Mouse (Mus musculus) kidney, adult 2 months (tissue): ENCODE results near the gene Gm17402. TPM values are rescaled to one million over a fixed set of nuclear protein-coding genes. Genes with fewer than 3 reads are reported as not detected.

Experiments used
- DNase-seq: peaks from one replicate; pipeline ENCODE4 v3.0.0; 2021
- H3K27ac ChIP-seq: fragments of 200-500 bp; 2 replicates; pipeline ENCODE4 v1.5.1; 2012; ENCODE audit warnings: low read depth, low read length, control low read depth, inconsistent platforms; ENCODE audit not compliant: insufficient read depth
- H3K27me3 ChIP-seq: fragments of 200-500 bp; replicated peaks from 2 replicates; pipeline ENCODE4 v1.6.1; 2012; ENCODE audit warnings: mild to moderate bottlenecking, moderate library complexity, low read length, inconsistent platforms; ENCODE audit not compliant: control insufficient read depth, insufficient read depth
- H3K36me3 ChIP-seq: fragments of 200-500 bp; 2 replicates; pipeline ENCODE4 v1.6.1; 2012; ENCODE audit warnings: mild to moderate bottlenecking, moderate library complexity, low read length, inconsistent platforms; ENCODE audit not compliant: control insufficient read depth, insufficient read depth
- H3K4me1 ChIP-seq: fragments of 200-500 bp; 2 replicates; pipeline ENCODE4 v1.6.1; 2011; ENCODE audit warnings: low read length; ENCODE audit not compliant: control insufficient read depth, insufficient read depth
- H3K4me3 ChIP-seq: fragments of 200-500 bp; 2 replicates; pipeline ENCODE4 v1.5.1; 2011; ENCODE audit warnings: mild to moderate bottlenecking, low read depth, low read length, control low read depth; ENCODE audit not compliant: insufficient read depth
- CTCF ChIP-seq: fragments of 200-500 bp; conservative IDR thresholded peaks from 2 replicates; pipeline ENCODE4 v1.5.1; 2011; ENCODE audit warnings: low read depth, mild to moderate bottlenecking, control low read depth, low read length, moderate library complexity, mixed read lengths; ENCODE audit not compliant: insufficient read depth, insufficient read length
- POLR2A ChIP-seq: fragments of 200-500 bp; IDR thresholded peaks from one replicate; pipeline ENCODE4 v1.6.1; 2011; ENCODE audit warnings: low read depth, low read length, control low read depth
- WGBS: fragments of 180-500 bp; shearing (Covaris S2); methylation state at CpG from one replicate; pipeline ENCODE4 v1.1.7; 2018; 5-methylcytosine and 5-hydroxymethylcytosine counted together
- polyA plus RNA-seq: library from polyadenylated mRNA; depleted of rRNA; stranded (reverse); fragments of >200 nt; gene quantifications from 2 replicates; pipeline ENCODE4 v1.2.3, GENCODE M21; 2012; rRNA removed

The Gm17402 gene
- not detected in 2 replicates for polyA plus RNA-seq

DNA sequence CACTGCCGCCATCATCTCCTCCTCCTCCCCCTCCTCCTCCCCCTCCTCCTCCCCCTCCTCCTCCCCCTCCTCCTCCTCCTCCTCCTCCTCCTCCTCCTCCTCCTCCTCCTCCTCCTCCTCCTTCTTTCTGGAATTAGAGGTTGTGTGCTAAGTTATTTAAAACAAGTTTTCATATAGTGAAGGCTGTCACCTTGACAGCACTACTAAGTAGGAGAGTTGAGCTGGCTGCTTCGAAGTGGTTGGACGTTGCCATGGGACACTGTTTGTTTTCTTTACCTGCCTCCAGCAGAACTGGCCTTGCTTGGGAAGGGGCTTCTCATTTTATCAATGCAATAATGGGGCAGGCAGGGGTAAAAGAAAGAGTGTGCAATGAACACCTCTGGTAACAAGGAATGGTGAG lies at the start of gene Gm17402:
Gm17402 (minus strand) TSS at position 101 of the 400 bp plus-strand sequence.
- no peaks in the 10 kb centered on the region for H3K27me3 ChIP-seq
- H3K4me1 ChIP-seq: no peaks in the 10 kb centered on the region
- H3K36me3 ChIP-seq: no peaks in the 10 kb centered on the region
- DNase-seq: no peak
- no peak for TF ChIP-seq CTCF
- no peak for TF ChIP-seq POLR2A
- no peak within 1 kb of the TSS for H3K27ac ChIP-seq
- H3K4me3 ChIP-seq: peak within 1 kb of the TSS; percentile 40; the same call in 1 of the 2 replicates
- 40% methylated on average over 3 of the region's 3 CpGs for WGBS

DNA sequence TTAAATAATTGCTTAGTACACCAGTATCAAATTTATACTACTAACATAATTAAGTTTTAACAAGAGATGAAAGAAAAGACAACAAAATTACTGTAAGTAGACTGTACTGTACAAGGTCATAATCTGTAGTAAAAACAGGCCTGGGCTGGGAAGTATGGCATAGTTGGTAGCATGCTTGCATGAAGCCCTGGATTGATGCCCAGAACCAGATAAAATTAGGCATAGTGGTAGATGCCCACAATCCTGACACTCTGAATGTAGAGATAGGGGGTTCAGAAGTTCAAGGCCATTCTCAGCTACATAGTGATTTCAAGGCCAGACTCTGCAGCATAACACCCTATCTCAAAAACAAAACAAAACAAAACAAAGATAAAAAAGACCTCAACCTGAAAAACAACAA lies 3.3 kb upstream of the Gm17402 start:
- Histone ChIP-seq H3K36me3 (no peaks in the 10 kb centered on the region), H3K27me3 (no peaks in the 10 kb centered on the region), H3K4me1 (no peaks in the 10 kb centered on the region), H3K27ac (no peak overlapping the region), H3K4me3 (no peak overlapping the region)
- no peak for TF ChIP-seq POLR2A
- TF ChIP-seq CTCF: no peak
- no peak for DNase-seq

DNA sequence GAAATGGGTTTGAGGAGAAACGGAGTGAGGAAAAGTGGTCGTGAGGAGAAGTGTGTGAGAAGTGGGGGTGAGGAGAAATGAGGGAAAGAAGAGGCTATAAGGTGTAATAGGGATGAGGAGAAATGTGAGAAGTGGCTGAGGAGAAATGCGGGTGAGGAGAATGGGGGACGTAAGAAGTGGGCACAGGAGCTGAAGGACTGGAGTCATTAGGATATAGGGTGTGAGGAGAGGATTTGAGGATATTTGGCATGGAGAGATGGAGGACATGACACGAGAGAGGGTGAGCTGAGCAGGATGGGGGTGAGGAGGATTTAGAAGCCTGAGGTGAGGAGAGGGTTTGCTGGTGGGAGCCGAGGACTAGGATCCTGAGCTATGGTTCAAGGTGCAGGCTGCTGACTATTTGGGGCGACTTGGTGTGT lies 594 bp downstream of the Gm17402 start:
- Histone ChIP-seq H3K4me3 (peak overlapping the region; percentile 40; the same call in 1 of the 2 replicates), H3K27ac (no peak overlapping the region), H3K4me1 (no peaks in the 10 kb centered on the region), H3K36me3 (no peaks in the 10 kb centered on the region), H3K27me3 (no peaks in the 10 kb centered on the region)
- TF ChIP-seq POLR2A: no peak
- no peak for TF ChIP-seq CTCF
- no peak for DNase-seq
- WGBS: 26% methylated on average over 7 of the region's 7 CpGs

DNA sequence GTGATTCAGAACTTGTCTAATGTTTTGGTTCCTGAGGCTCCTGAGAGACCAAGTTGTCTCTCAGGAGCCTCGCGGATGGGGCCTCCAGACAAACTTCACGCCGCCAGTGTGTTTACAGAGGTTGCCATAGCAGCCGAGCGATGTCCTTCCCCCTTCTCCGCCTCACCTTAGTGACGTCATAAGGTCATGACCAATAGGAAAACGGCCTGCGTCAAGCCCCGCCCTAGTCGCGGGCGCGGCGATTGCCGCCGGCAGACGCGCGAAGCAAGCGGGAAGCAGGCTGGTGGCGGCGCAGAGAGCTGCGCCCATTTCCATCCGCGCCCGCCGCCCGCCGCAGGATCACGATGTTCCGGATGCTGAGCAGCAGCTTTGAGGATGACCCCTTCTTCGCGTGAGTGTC lies 1.1 kb downstream of the Gm17402 start, which contains the start of gene Mlf1:
Mlf1 (plus strand) TSS at position 226 of the 400 bp plus-strand sequence.
- Histone ChIP-seq H3K27ac (no peak within 1 kb of the TSS), H3K27me3 (no peaks in the 10 kb centered on the region), H3K4me3 (peak within 1 kb of the TSS; percentile 40; the same call in 1 of the 2 replicates), H3K4me1 (no peaks in the 10 kb centered on the region), H3K36me3 (no peaks in the 10 kb centered on the region)
- DNase-seq: peak; percentile 90
- TF ChIP-seq POLR2A (no peak), CTCF (no peak)
- under 1% methylated on average over 35 of the region's 35 CpGs for WGBS

DNA sequence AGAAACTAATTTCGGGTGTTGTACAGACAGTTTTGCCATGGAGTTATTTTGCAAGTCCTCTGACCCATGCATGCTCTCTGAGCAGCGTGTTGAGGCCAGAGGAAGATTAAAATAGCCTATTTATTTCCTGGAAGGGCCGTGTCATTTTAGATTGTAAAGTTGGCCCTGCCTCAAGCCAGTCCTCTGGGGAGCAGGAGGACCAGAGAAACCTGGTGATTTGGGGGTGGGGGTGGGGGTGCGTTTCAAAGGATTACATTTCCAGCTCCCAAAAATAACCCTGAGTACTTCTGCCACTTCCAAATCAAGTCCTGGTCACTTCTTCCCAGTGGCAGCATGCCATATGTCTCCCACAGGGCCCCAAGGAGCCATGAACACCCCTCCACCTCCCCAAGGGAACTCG lies 2.2 kb downstream of the Gm17402 start:
- no peaks in the 10 kb centered on the region for H3K4me1 ChIP-seq
- TF ChIP-seq POLR2A (no peak), CTCF (no peak)
- DNase-seq: no peak
- H3K4me3 ChIP-seq: no peak overlapping the region
- H3K36me3 ChIP-seq: no peaks in the 10 kb centered on the region
- H3K27me3 ChIP-seq: no peaks in the 10 kb centered on the region
- WGBS: 44% methylated on average over 5 of the region's 5 CpGs
- H3K27ac ChIP-seq: no peak overlapping the region

DNA sequence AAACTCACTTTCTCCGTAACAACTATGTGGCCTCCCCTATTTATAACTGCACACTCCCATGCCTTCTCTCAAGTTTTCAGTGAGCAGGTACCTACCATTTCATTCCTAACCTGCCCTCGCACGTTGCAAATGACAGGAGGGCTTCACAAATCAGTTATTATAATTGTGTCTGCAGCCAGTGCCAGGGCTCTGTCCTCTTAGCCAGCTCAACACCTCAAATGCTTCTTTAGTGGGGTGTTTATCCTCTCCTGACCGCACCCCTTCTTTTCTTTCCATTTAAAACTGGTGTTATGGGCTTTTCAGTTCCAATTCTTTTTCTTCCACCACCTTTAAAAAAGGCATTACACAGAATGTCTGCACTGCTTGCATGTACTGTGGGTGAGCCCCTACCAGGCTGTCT lies 2.8 kb downstream of the Gm17402 start:
- Histone ChIP-seq H3K4me3 (no peak overlapping the region), H3K27ac (no peak overlapping the region), H3K36me3 (no peaks in the 10 kb centered on the region), H3K4me1 (no peaks in the 10 kb centered on the region), H3K27me3 (no peaks in the 10 kb centered on the region)
- TF ChIP-seq POLR2A (no peak), CTCF (no peak)
- DNase-seq: no peak
- WGBS: 79% methylated on average over 4 of the region's 4 CpGs

DNA sequence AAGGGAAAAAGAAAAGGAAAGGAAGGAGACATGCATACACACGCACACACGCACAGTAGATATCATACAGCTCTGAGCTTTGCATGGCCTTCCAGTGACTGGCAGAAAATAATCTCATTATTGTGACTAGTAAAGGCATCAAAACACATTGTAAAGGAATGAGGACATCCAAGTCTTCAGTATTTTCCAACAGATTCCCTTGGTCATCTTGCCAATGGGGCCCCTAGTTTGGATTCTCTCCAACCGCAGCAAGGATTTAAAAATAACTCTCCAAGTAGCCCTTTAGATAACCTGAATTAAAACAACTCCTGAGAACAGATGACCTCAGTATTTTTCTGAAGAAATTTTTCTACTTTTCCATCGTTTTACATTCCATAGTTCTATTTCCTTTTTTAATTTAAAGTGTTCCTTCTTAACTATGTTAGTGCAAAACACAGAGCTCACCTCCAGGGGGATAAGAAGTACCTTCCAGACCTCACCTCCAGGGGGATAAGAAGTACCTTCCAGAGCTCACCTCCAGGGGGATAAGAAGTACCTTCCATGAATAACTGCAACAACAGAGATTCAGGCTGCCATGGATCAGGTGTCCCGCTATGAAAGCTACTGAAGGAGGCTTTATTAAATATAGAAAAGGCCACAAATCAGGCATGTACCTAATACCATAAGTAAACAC lies 5.4 kb downstream of the Gm17402 start:
- DNase-seq: no peak
- no peak overlapping the region for H3K4me3 ChIP-seq
- no peaks in the 10 kb centered on the region for H3K27me3 ChIP-seq
- 79% methylated on average over 5 of the region's 5 CpGs for WGBS
- no peak overlapping the region for H3K27ac ChIP-seq
- TF ChIP-seq CTCF (no peak), POLR2A (no peak)
- H3K36me3 ChIP-seq: no peaks in the 10 kb centered on the region
- H3K4me1 ChIP-seq: no peaks in the 10 kb centered on the region
